Comparison of ENCODE assay signal across 9 mouse cellular contexts in the genomic region with DNA sequence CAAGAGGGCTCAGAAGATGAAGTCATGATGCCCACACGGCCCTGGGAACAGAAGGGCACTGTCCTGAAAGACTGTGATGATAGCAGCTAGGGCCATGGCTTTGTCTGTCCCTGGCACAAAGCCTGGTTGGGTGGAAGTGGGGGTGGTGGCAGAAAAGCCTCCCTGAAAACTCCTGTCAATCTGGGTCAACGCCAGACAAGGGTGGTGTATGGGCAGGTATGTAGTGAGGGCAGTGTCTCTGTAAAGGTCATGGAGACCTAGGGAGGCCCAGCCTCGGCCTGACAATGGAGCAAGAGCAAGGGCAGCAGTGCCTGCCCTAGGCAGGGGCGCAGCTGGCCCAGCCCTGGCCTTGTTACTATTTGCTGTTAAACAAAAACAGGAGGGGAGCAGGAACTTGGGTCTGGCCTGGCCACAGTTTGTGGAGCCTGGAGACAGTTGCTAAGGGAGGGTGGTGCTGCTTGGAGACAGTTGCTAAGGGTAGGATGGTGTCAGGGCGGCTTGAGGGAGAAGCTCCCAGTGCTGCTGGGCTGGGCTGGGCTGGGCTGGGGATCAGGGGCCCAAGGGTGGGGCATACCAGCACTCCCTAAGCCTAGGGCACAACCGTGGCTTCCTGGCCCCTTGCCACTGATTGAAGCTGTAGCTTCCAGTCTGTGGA. TPM values are rescaled to one million over a fixed set of nuclear protein-coding genes. Genes with fewer than 3 reads are reported as not detected.
DNase-seq lines count a peak whose midpoint lies in the region; ATAC-seq lines count a peak whose summit lies in the region.
"Had no signal": no experiment of that assay in that cellular context is flagged by ENCODE, and none has a peak within 500 bp of the region (broad histone marks: within the 10 kb centered on the region; RNA-seq: fewer than 3 reads in every experiment).

No protein-coding gene starts in this region.

- H3K4me3 ChIP-seq in forebrain, embryonic 16.5 days (replicated peaks; ENCODE audit: low read length), result no peak overlapping the region
- no peak overlapping the region for H3K4me3 ChIP-seq in stomach, embryonic 16.5 days (replicated peaks; ENCODE audit: low read length)

- no peak overlapping the region; the same call in 1 of the 2 replicates for H3K9ac ChIP-seq in forebrain, embryonic 16.5 days (replicated peaks; ENCODE audit: low read depth, low read length)
- no peak overlapping the region for H3K9ac ChIP-seq in stomach, embryonic 16.5 days (ENCODE audit: low read length)

- ATAC-seq in forebrain, embryonic 16.5 days, result peak; percentile 43
- ATAC-seq in stomach, embryonic 16.5 days (ENCODE audit: insufficient read depth, low FRiP score), result peak; percentile 32; the same call in 1 of the 2 replicates
- ATAC-seq in activated CD4-positive, CD25-positive, alpha-beta regulatory T cell, adult 4 months, result no peak

- H3K36me3 ChIP-seq in forebrain, embryonic 16.5 days (ENCODE audit: control insufficient read depth, insufficient read depth), result no peaks in the 10 kb centered on the region
- H3K36me3 ChIP-seq in stomach, embryonic 16.5 days (ENCODE audit: control insufficient read depth, insufficient read depth, low read length), result no peaks in the 10 kb centered on the region

- WGBS in forebrain, embryonic 16.5 days, result 19% methylated on average over 6 of the region's 6 CpGs
- 40% methylated on average over 6 of the region's 6 CpGs for WGBS in stomach, embryonic 16.5 days

- peak; percentile 37 for DNase-seq in adrenal gland, postnatal 14 days
- no peak for DNase-seq in adrenal gland, postnatal 36 days
- peak; percentile 85 for DNase-seq in cerebellum, adult 11-12 months
- DNase-seq in layer of hippocampus, postnatal 14 days (ENCODE audit: low spot score in 2 of 2), result peak; percentile 24 to 52
- peak; percentile 69 for DNase-seq in mesoderm, embryonic 11.5 days (ENCODE audit: low read depth, low spot score)

- H3K4me1 ChIP-seq in forebrain, embryonic 16.5 days (replicated peaks; ENCODE audit: control insufficient read depth, insufficient read depth, low read length), result peaks cover 46% of the 10 kb centered on the region
- H3K4me1 ChIP-seq in stomach, embryonic 16.5 days (ENCODE audit: control insufficient read depth, insufficient read depth, low read length), result peaks cover 33% of the 10 kb centered on the region

- no peaks in the 10 kb centered on the region for H3K27me3 ChIP-seq in forebrain, embryonic 16.5 days (replicated peaks; ENCODE audit: control insufficient read depth, insufficient read depth, low read length)
- H3K27me3 ChIP-seq in stomach, embryonic 16.5 days (ENCODE audit: control insufficient read depth, insufficient read depth, low read length), result no peaks in the 10 kb centered on the region

- no peaks in the 10 kb centered on the region for H3K9me3 ChIP-seq in forebrain, embryonic 16.5 days (ENCODE audit: control insufficient read depth, low read length)
- no peaks in the 10 kb centered on the region for H3K9me3 ChIP-seq in stomach, embryonic 16.5 days (replicated peaks; ENCODE audit: control insufficient read depth, low read length)

- 0 out of 2 replicates have a peak overlapping the region, but pooled peaks have one; percentile 8 for H3K27ac ChIP-seq in forebrain, embryonic 16.5 days (ENCODE audit: low read length)
- H3K27ac ChIP-seq in stomach, embryonic 16.5 days (ENCODE audit: low read length), result no peak overlapping the region
- H3K27ac ChIP-seq: kidney, postnatal 0 days had no signal

- no peak overlapping the region; the same call in none of the 2 replicates for H3K4me2 ChIP-seq in forebrain, embryonic 16.5 days (ENCODE audit: low read length)
- H3K4me2 ChIP-seq in stomach, embryonic 16.5 days (ENCODE audit: low read depth, low read length), result 0 out of 2 replicates have a peak overlapping the region, but pooled peaks have one; percentile 62

RNA-seq across cellular contexts. Expression of a gene that starts 2.2 kb away (rescaled TPM):
- total RNA-seq in adrenal gland, postnatal 14 days (2021), result 42.6 and 57.0 TPM in 2 replicates
- total RNA-seq in adrenal gland, postnatal 36 days (2021), result 10 to 100 TPM; 23.6 to 36.2 TPM
- polyA plus RNA-seq in forebrain, embryonic 16.5 days (2015; fragmentation: Nextera tagmentation; extraction: Ambion mirVana), result 28.9 and 56.5 TPM in 2 replicates
- 10 to 100 TPM; 29.0 to 30.2 TPM for total RNA-seq in layer of hippocampus, postnatal 14 days (2021)
- polyA plus RNA-seq in stomach, embryonic 16.5 days (2015; fragmentation: Nextera tagmentation; extraction: Ambion mirVana), result 70.3 and 79.3 TPM in 2 replicates
- polyA plus RNA-seq in activated CD4-positive, CD25-positive, alpha-beta regulatory T cell, adult 4 months (2017; shearing (Covaris generic)), result under 1 TPM; 0.50 to 0.60 TPM

RNA-seq across cellular contexts. Expression of a gene that starts 27.5 kb away (rescaled TPM):
- 16.0 and 18.1 TPM in 2 replicates for total RNA-seq in adrenal gland, postnatal 14 days (2021)
- total RNA-seq in adrenal gland, postnatal 36 days (2021), result 10 to 100 TPM; 16.0 to 17.7 TPM
- 26.3 and 33.3 TPM in 2 replicates for polyA plus RNA-seq in forebrain, embryonic 16.5 days (2015; fragmentation: Nextera tagmentation; extraction: Ambion mirVana)
- total RNA-seq in layer of hippocampus, postnatal 14 days (2021), result 10 to 100 TPM; 20.8 to 22.4 TPM
- polyA plus RNA-seq in stomach, embryonic 16.5 days (2015; fragmentation: Nextera tagmentation; extraction: Ambion mirVana), result 33.8 and 34.6 TPM in 2 replicates
- under 1 TPM; 0.43 to 0.62 TPM for polyA plus RNA-seq in activated CD4-positive, CD25-positive, alpha-beta regulatory T cell, adult 4 months (2017; shearing (Covaris generic))

RNA-seq across cellular contexts. Expression of a gene that starts 49.4 kb away (rescaled TPM):
- 1.1 and 1.2 TPM in 2 replicates for total RNA-seq in adrenal gland, postnatal 14 days (2021)
- total RNA-seq in adrenal gland, postnatal 36 days (2021), result under 1 TPM; 0.23 to 0.66 TPM
- 0.35 and 0.48 TPM in 2 replicates for polyA plus RNA-seq in forebrain, embryonic 16.5 days (2015; fragmentation: Nextera tagmentation; extraction: Ambion mirVana)
- under 1 TPM; 0.18 to 0.21 TPM for total RNA-seq in layer of hippocampus, postnatal 14 days (2021)
- 2.5 and 2.8 TPM in 2 replicates for polyA plus RNA-seq in stomach, embryonic 16.5 days (2015; fragmentation: Nextera tagmentation; extraction: Ambion mirVana)
- polyA plus RNA-seq in activated CD4-positive, CD25-positive, alpha-beta regulatory T cell, adult 4 months (2017; shearing (Covaris generic)), result not detected

RNA-seq across cellular contexts. Expression of a gene that starts 55.8 kb away (rescaled TPM):
- 4.0 and 6.0 TPM in 2 replicates for total RNA-seq in adrenal gland, postnatal 14 days (2021)
- 1 to 10 TPM; 2.4 to 2.8 TPM for total RNA-seq in adrenal gland, postnatal 36 days (2021)
- 0.37 and 0.80 TPM in 2 replicates for polyA plus RNA-seq in forebrain, embryonic 16.5 days (2015; fragmentation: Nextera tagmentation; extraction: Ambion mirVana)
- total RNA-seq in layer of hippocampus, postnatal 14 days (2021), result under 1 TPM; 0.60 to 0.78 TPM
- polyA plus RNA-seq in stomach, embryonic 16.5 days (2015; fragmentation: Nextera tagmentation; extraction: Ambion mirVana), result 0.17 and 0.47 TPM in 2 replicates
- polyA plus RNA-seq in activated CD4-positive, CD25-positive, alpha-beta regulatory T cell, adult 4 months (2017; shearing (Covaris generic)), result not detected

RNA-seq across cellular contexts. Expression of a gene that starts 55.9 kb away (rescaled TPM):
- 0.26 TPM in 2 replicates for total RNA-seq in adrenal gland, postnatal 14 days (2021)
- total RNA-seq in adrenal gland, postnatal 36 days (2021), result not detected
- polyA plus RNA-seq in forebrain, embryonic 16.5 days (2015; fragmentation: Nextera tagmentation; extraction: Ambion mirVana), result not detected in 2 replicates
- not detected for total RNA-seq in layer of hippocampus, postnatal 14 days (2021)
- not detected in 2 replicates for polyA plus RNA-seq in stomach, embryonic 16.5 days (2015; fragmentation: Nextera tagmentation; extraction: Ambion mirVana)
- not detected for polyA plus RNA-seq in activated CD4-positive, CD25-positive, alpha-beta regulatory T cell, adult 4 months (2017; shearing (Covaris generic))
- polyA plus RNA-seq: kidney, postnatal 0 days had no signal

Comparison
In these comparisons a context has a peak if more than half of its experiments do, and no peak if none do; other contexts are left out.
1. DNase-seq: peak in adrenal gland, postnatal 14 days (single experiment), cerebellum, adult 11-12 months (single experiment), layer of hippocampus, postnatal 14 days (2 of 2) and mesoderm, embryonic 11.5 days (single experiment); none in adrenal gland, postnatal 36 days (0 of 2).